Mouse (Mus musculus): ENCODE measurements around the gene Lrrc8c. TPM values are rescaled to one million over a fixed set of nuclear protein-coding genes. Genes with fewer than 3 reads are reported as not detected.

Gene Lrrc8c
- 8.6 and 10.9 TPM in 2 replicates for polyA plus RNA-seq (2016; fragmentation: Nextera tagmentation; extraction: Ambion mirVana)

GRCm38 (mm10) chr5:105519096-105519975, at the start of gene Lrrc8c:
Gene Lrrc8c, plus strand, starts transcription at chr5:105519388.
- H3K9me3 ChIP-seq = no peaks in the 10 kb centered on the region
- WGBS = under 1% methylated on average over 72 of the region's 93 CpGs
- H3K27ac ChIP-seq = peak within 1 kb of the TSS; percentile 62
- no peaks in the 10 kb centered on the region; the same call in 1 of the 2 replicates for H3K27me3 ChIP-seq (replicated peaks)
- peak within 1 kb of the TSS; percentile 71 for H3K4me3 ChIP-seq
- H3K36me3 ChIP-seq = no peaks in the 10 kb centered on the region
- H3K9ac ChIP-seq = peak within 1 kb of the TSS; percentile 75
- H3K4me1 ChIP-seq = peaks cover 6% of the 10 kb centered on the region
- peak; percentile 89 for ATAC-seq (ENCODE audit: low FRiP score, low read depth)
- H3K4me2 ChIP-seq (replicated peaks) = peak within 1 kb of the TSS; percentile 86

GRCm38 (mm10) chr5:105472983-105473705, 46.0 kb upstream of the Lrrc8c start:
- Histone ChIP-seq H3K9me3 (no peaks in the 10 kb centered on the region), H3K4me1 (0 out of 2 replicates have a peak, but pooled peaks cover 4% of the 10 kb centered on the region), H3K4me2 (replicated peaks) (no peak overlapping the region), H3K4me3 (no peak overlapping the region), H3K36me3 (peaks cover 3% of the 10 kb centered on the region; the same call in 1 of the 2 replicates), H3K27me3 (replicated peaks) (no peaks in the 10 kb centered on the region), H3K27ac (no peak overlapping the region), H3K9ac (no peak overlapping the region)
- 64% methylated on average over 5 of the region's 5 CpGs for WGBS
- no peak for ATAC-seq (ENCODE audit: low FRiP score, low read depth)

GRCm38 (mm10) chr5:105477527-105477926, 41.7 kb upstream of the Lrrc8c start:
- Histone ChIP-seq H3K9me3 (no peaks in the 10 kb centered on the region), H3K4me3 (no peak overlapping the region), H3K27ac (no peak overlapping the region), H3K4me2 (replicated peaks) (no peak overlapping the region), H3K4me1 (0 out of 2 replicates have a peak, but pooled peaks cover 4% of the 10 kb centered on the region), H3K36me3 (peaks cover 28% of the 10 kb centered on the region), H3K27me3 (replicated peaks) (no peaks in the 10 kb centered on the region), H3K9ac (no peak overlapping the region)
- ATAC-seq (ENCODE audit: low FRiP score, low read depth) = no peak
- WGBS = 91% methylated on average over 9 of the region's 9 CpGs

- Histone ChIP-seq H3K9me3 (no peaks in the 10 kb centered on the region), H3K4me2 (replicated peaks) (no peak overlapping the region), H3K4me3 (no peak overlapping the region), H3K9ac (no peak overlapping the region), H3K36me3 (peaks cover 32% of the 10 kb centered on the region), H3K27ac (no peak overlapping the region), H3K4me1 (no peaks in the 10 kb centered on the region), H3K27me3 (replicated peaks) (no peaks in the 10 kb centered on the region)
- ATAC-seq (ENCODE audit: low FRiP score, low read depth) = no peak
- WGBS = 92% methylated on average over 13 of the region's 13 CpGs
Observed at GRCm38 (mm10) chr5:105479673-105480072, 39.5 kb upstream of the Lrrc8c start.

- 97% methylated on average over 17 of the region's 17 CpGs for WGBS
- peaks cover 32% of the 10 kb centered on the region for H3K36me3 ChIP-seq
Observed at GRCm38 (mm10) chr5:105480561-105480960, 38.6 kb upstream of the Lrrc8c start.

GRCm38 (mm10) chr5:105483632-105484031, 35.6 kb upstream of the Lrrc8c start:
- no peaks in the 10 kb centered on the region for H3K9me3 ChIP-seq
- H3K4me2 ChIP-seq (replicated peaks) = no peak overlapping the region
- no peak overlapping the region for H3K9ac ChIP-seq
- H3K36me3 ChIP-seq = peaks cover 29% of the 10 kb centered on the region
- 94% methylated on average over 2 of the region's 2 CpGs for WGBS
- H3K4me1 ChIP-seq = no peaks in the 10 kb centered on the region
- no peak for ATAC-seq (ENCODE audit: low FRiP score, low read depth)
- H3K27ac ChIP-seq = no peak overlapping the region
- H3K4me3 ChIP-seq = no peak overlapping the region
- H3K27me3 ChIP-seq (replicated peaks) = no peaks in the 10 kb centered on the region

More at GRCm38 (mm10) chr5:105480561-105480960, 38.6 kb upstream of the Lrrc8c start:
- Histone ChIP-seq H3K9me3 (no peaks in the 10 kb centered on the region), H3K4me3 (no peak overlapping the region), H3K27ac (no peak overlapping the region), H3K4me2 (replicated peaks) (no peak overlapping the region), H3K27me3 (replicated peaks) (no peaks in the 10 kb centered on the region), H3K4me1 (no peaks in the 10 kb centered on the region), H3K9ac (no peak overlapping the region)
- no peak for ATAC-seq (ENCODE audit: low FRiP score, low read depth)

GRCm38 (mm10) chr5:105484247-105484646, 34.9 kb upstream of the Lrrc8c start:
- Histone ChIP-seq H3K27me3 (replicated peaks) (no peaks in the 10 kb centered on the region), H3K4me2 (replicated peaks) (no peak overlapping the region), H3K4me3 (no peak overlapping the region), H3K27ac (no peak overlapping the region), H3K4me1 (no peaks in the 10 kb centered on the region), H3K9me3 (no peaks in the 10 kb centered on the region), H3K36me3 (peaks cover 29% of the 10 kb centered on the region), H3K9ac (no peak overlapping the region)
- 94% methylated on average over 6 of the region's 6 CpGs for WGBS
- no peak for ATAC-seq (ENCODE audit: low FRiP score, low read depth)

- 94% methylated on average over 14 of the region's 14 CpGs for WGBS
- Histone ChIP-seq H3K36me3 (peaks cover 25% of the 10 kb centered on the region), H3K9me3 (no peaks in the 10 kb centered on the region), H3K4me3 (no peak overlapping the region), H3K4me1 (no peaks in the 10 kb centered on the region), H3K4me2 (replicated peaks) (no peak overlapping the region), H3K27ac (no peak overlapping the region), H3K27me3 (replicated peaks) (no peaks in the 10 kb centered on the region), H3K9ac (no peak overlapping the region)
- ATAC-seq (ENCODE audit: low FRiP score, low read depth) = no peak
Observed at GRCm38 (mm10) chr5:105484891-105485290, 34.3 kb upstream of the Lrrc8c start.

- no peak overlapping the region for H3K4me2 ChIP-seq (replicated peaks)
- H3K4me3 ChIP-seq = no peak overlapping the region
- peaks cover 20% of the 10 kb centered on the region for H3K4me1 ChIP-seq
- no peaks in the 10 kb centered on the region for H3K36me3 ChIP-seq
- H3K27me3 ChIP-seq (replicated peaks) = no peaks in the 10 kb centered on the region
- WGBS = 94% methylated on average over 5 of the region's 5 CpGs
- H3K27ac ChIP-seq = no peak overlapping the region
- no peak overlapping the region for H3K9ac ChIP-seq
- no peaks in the 10 kb centered on the region for H3K9me3 ChIP-seq
- no peak for ATAC-seq (ENCODE audit: low FRiP score, low read depth)
Observed at GRCm38 (mm10) chr5:105490211-105490610, 29.0 kb upstream of the Lrrc8c start.

- Histone ChIP-seq H3K9me3 (no peaks in the 10 kb centered on the region), H3K9ac (no peak overlapping the region), H3K4me2 (replicated peaks) (no peak overlapping the region), H3K4me1 (peaks cover 30% of the 10 kb centered on the region), H3K4me3 (no peak overlapping the region), H3K36me3 (no peaks in the 10 kb centered on the region), H3K27ac (no peak overlapping the region), H3K27me3 (replicated peaks) (no peaks in the 10 kb centered on the region)
- WGBS = 66% methylated on average over 4 of the region's 4 CpGs
- no peak for ATAC-seq (ENCODE audit: low FRiP score, low read depth)
Observed at GRCm38 (mm10) chr5:105491389-105491788, 27.8 kb upstream of the Lrrc8c start.

GRCm38 (mm10) chr5:105492367-105493246, 26.6 kb upstream of the Lrrc8c start:
- Histone ChIP-seq H3K36me3 (no peaks in the 10 kb centered on the region), H3K4me3 (no peak overlapping the region), H3K27me3 (replicated peaks) (no peaks in the 10 kb centered on the region), H3K9ac (no peak overlapping the region), H3K4me1 (peaks cover 30% of the 10 kb centered on the region), H3K27ac (no peak overlapping the region), H3K9me3 (no peaks in the 10 kb centered on the region), H3K4me2 (replicated peaks) (no peak overlapping the region)
- ATAC-seq (ENCODE audit: low FRiP score, low read depth) = no peak
- WGBS = 48% methylated on average over 10 of the region's 10 CpGs
